Mouse (Mus musculus): Measurements from ENCODE around the gene Myoz2.

- TF ChIP-seq CTCF (IDR thresholded peaks at IDR 0.05; ENCODE audit: borderline replicate concordance, extremely low read depth, insufficient read depth, insufficient read length), result no peak
- no peak for TF ChIP-seq POLR2A (IDR thresholded peaks at IDR 0.05; ENCODE audit: borderline replicate concordance, extremely low read depth, insufficient read depth, insufficient read length, poor library complexity, severe bottlenecking)
Measured at GRCm38 (mm10) chr3:122985183-122985944, 49.5 kb downstream of the Myoz2 start.

Data from brain, embryonic 14.5 days (tissue).